Mouse (Mus musculus) E14TG2a.4 (cell line): ENCODE measurements around the gene Pdzd2.

ENCODE experiments used
- CTCF ChIP-seq: conservative IDR thresholded peaks from 2 replicates; pipeline ENCODE4 v1.5.1; 2014; ENCODE audit warnings: low read length
- POU5F1 ChIP-seq: IDR thresholded peaks from 2 replicates; pipeline ENCODE4 v1.6.1; 2014; ENCODE audit warnings: low read length, borderline replicate concordance

- TF ChIP-seq POU5F1 (no peak), CTCF (no peak)
Observed at GRCm38 (mm10) chr15:12438691-12439090, 301.0 kb downstream of the Pdzd2 start.
